Mouse (Mus musculus): ENCODE data around the gene Afmid.

DNA sequence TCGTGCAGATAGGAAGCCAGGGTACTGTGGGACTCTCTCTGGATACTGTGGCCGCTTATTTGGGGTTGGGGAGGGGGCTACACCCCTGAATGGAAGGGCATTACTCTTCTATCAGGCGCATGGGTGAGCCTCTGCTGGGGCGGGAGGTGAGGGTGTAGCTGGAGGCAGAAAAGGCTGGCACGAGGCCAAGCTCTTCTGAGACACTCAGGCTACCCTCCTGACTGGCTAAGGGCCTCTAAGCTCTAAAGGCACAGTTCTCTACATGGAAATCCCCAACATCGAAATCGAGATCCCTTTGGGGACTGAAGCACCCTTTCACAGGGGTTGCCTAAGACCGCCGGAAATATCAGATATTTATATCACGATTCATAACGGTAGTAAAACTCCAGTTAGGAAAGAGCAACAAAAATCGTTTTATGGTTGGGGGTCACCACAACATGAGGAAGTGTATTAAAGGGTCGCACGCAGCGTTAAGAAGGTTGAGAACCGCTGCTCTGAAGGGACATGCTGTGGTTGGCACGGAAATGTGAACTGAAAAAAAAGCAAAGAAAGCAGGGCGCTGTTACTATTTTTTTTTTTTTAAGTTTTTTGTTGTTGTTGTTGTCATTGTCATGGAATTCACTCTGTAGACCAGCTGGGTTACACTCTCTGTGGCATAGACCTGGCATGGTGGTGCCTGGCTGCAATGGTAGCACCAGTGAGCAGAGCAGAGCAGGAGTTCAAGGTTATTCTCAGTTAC, 2.6 kb downstream of the Afmid start:
- TF ChIP-seq POLR2A (IDR thresholded peaks at IDR 0.05; ENCODE audit: low read depth, low read length), result no peak
- TF ChIP-seq CTCF (IDR thresholded peaks at IDR 0.05; ENCODE audit: extremely low read depth, insufficient read depth, insufficient read length, insufficient replicate concordance), result no peak
